Mouse (Mus musculus): ENCODE measurements at regions not wholly inside any gene's neighbourhood (a gene's known extent, or its start where the extent isn't known, plus 50 kb on each side); places are given as distances from the start of the nearest gene placed in this dataset.

DNA sequence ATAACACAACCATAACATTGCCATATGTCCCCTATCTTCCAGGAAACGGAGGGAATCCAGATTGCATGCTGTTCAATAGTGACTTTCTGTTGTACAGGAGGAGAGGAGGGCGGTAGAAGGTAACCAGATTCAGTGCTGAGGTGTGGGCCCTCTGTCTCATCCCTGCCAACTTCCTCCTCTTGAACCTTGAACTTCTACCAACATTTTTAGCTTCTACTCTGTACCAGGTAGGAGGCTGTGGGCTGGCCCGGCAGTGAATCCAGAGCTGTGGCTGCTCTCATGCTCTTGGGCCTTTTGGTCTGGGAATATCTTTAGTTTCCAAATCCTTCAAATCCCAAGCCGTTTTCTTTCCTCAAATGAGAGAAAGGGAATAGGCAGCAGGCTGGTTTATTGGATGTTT lies 450.5 kb downstream of the 1810013L24Rik start:
- no peak overlapping the region for H3K4me3 ChIP-seq (replicated peaks; ENCODE audit: insufficient read depth, low read depth, low read length)
- no peaks in the 10 kb centered on the region; the same call in 1 of the 2 replicates for H3K27me3 ChIP-seq (ENCODE audit: control insufficient read depth, insufficient read depth, low read length)

DNA sequence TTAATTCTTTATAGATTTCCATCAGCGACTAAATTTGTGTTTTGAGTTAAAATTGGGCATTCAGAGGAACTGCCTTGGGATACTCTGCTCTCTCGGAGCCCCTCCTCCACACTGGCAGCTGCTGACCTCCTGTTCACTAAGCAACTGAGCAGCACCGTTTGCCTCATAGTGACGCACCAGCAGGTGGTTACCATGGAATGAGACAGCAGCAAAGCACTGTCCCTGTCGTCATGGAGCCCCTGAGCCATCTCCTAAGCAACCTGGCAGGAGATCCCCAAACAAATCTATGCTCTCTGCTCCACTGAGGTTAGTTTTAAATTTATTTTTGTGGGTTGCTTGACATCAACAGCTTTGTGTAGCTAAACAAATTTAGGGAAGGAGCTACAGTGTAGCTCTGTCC lies 451.0 kb downstream of the 1810013L24Rik start:
- H3K4me1 ChIP-seq (ENCODE audit: control insufficient read depth, insufficient read depth, low read length): no peaks in the 10 kb centered on the region
- 3% methylated on average over 5 of the region's 5 CpGs for WGBS
- H3K27ac ChIP-seq (ENCODE audit: insufficient read depth, low read length): no peak overlapping the region
- H3K27me3 ChIP-seq (ENCODE audit: control insufficient read depth, insufficient read depth, low read length): no peaks in the 10 kb centered on the region; the same call in 1 of the 2 replicates
- DNase-seq: peak; percentile 8
- no peak overlapping the region for H3K4me3 ChIP-seq (replicated peaks; ENCODE audit: insufficient read depth, low read depth, low read length)
- TF ChIP-seq CTCF (IDR thresholded peaks at IDR 0.05; ENCODE audit: borderline replicate concordance, insufficient read depth, low read depth, low read length) (no peak), POLR2A (IDR thresholded peaks at IDR 0.05; ENCODE audit: borderline replicate concordance, insufficient read depth, low read length) (no peak)

More for the DNA sequence above, 450.5 kb downstream of the 1810013L24Rik start:
- Histone ChIP-seq H3K4me1 (ENCODE audit: control insufficient read depth, insufficient read depth, low read length) (no peaks in the 10 kb centered on the region), H3K27ac (ENCODE audit: insufficient read depth, low read length) (no peak overlapping the region)
- no peak for TF ChIP-seq CTCF (IDR thresholded peaks at IDR 0.05; ENCODE audit: borderline replicate concordance, insufficient read depth, low read depth, low read length)
- TF ChIP-seq POLR2A (IDR thresholded peaks at IDR 0.05; ENCODE audit: borderline replicate concordance, insufficient read depth, low read length): no peak
- 31% methylated on average over 4 of the region's 4 CpGs for WGBS
- no peak for DNase-seq

DNA sequence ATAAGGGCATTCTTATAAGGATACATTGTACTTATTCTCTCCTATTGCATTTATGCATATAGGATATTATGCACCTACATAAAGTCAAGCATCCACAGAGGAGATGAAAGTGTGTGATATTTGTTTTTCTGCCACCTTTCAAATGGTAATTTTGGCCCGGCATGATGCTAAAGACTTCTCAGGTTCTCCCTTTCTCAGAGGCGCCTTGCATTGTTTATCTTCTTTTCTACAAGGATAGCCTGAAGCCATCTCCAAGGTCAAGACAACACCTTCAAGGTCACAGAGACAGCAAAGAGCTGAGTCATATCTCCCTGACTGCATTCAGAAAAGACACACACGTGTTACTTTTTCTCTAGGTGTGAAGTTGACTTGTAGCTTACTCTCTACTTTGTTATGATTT lies 454.5 kb downstream of the 1810013L24Rik start:
- Histone ChIP-seq H3K27ac (ENCODE audit: insufficient read depth, low read length) (no peak overlapping the region), H3K4me3 (replicated peaks; ENCODE audit: insufficient read depth, low read depth, low read length) (no peak overlapping the region), H3K27me3 (ENCODE audit: control insufficient read depth, insufficient read depth, low read length) (no peaks in the 10 kb centered on the region; the same call in 1 of the 2 replicates), H3K4me1 (ENCODE audit: control insufficient read depth, insufficient read depth, low read length) (no peaks in the 10 kb centered on the region)
- TF ChIP-seq POLR2A (IDR thresholded peaks at IDR 0.05; ENCODE audit: borderline replicate concordance, insufficient read depth, low read length): no peak
- TF ChIP-seq CTCF (IDR thresholded peaks at IDR 0.05; ENCODE audit: borderline replicate concordance, insufficient read depth, low read depth, low read length): no peak
- 64% methylated on average over 3 of the region's 3 CpGs for WGBS
- DNase-seq: no peak

DNA sequence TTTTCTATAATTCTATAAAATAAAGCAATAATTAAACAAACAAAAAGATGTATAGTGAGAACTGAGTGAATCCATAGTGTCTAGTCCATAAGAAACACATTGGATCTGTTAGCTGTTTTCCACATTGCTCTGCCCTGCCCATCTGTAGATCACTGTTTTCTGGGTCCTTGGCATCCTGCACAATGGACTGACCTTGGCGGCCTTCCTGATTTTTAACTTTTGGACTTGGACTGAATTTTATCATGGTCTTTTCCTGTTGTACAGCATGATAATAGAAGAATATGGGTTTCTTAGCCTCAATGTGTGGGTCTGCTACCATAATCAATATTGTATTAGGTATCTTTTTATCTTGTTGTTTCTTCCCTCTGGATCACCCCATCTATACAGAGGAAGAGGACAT lies 456.0 kb downstream of the 1810013L24Rik start:
- no peak for DNase-seq
- WGBS: 89% methylated on average over 1 of the region's 1 CpGs
- TF ChIP-seq POLR2A (IDR thresholded peaks at IDR 0.05; ENCODE audit: borderline replicate concordance, insufficient read depth, low read length): no peak
- no peak for TF ChIP-seq CTCF (IDR thresholded peaks at IDR 0.05; ENCODE audit: borderline replicate concordance, insufficient read depth, low read depth, low read length)
- Histone ChIP-seq H3K27ac (ENCODE audit: insufficient read depth, low read length) (no peak overlapping the region), H3K4me1 (ENCODE audit: control insufficient read depth, insufficient read depth, low read length) (no peaks in the 10 kb centered on the region), H3K27me3 (ENCODE audit: control insufficient read depth, insufficient read depth, low read length) (no peaks in the 10 kb centered on the region; the same call in 1 of the 2 replicates), H3K4me3 (replicated peaks; ENCODE audit: insufficient read depth, low read depth, low read length) (no peak overlapping the region)

DNA sequence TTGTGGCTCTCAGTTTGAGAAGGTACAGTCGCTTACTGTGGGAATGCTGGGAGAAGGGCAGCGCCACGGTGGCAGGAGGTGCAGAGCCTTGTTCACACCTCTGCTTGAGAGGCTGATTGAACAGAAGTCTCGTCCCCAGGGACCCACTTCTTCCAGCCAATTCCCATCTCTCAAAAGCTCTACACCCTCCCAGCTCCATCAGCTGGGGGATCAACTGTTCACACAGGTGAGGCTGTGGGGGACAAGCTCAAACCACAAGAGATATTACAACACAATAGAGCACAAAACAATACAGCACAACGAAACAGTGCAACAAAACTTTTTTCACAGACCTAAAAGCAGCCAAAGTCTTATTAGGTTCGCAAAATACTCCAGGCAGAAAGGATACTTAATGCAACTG lies 457.7 kb downstream of the 1810013L24Rik start:
- 88% methylated on average over 6 of the region's 6 CpGs for WGBS
- Histone ChIP-seq H3K4me3 (replicated peaks; ENCODE audit: insufficient read depth, low read depth, low read length) (no peak overlapping the region), H3K4me1 (ENCODE audit: control insufficient read depth, insufficient read depth, low read length) (no peaks in the 10 kb centered on the region), H3K27ac (ENCODE audit: insufficient read depth, low read length) (no peak overlapping the region), H3K27me3 (ENCODE audit: control insufficient read depth, insufficient read depth, low read length) (no peaks in the 10 kb centered on the region)
- TF ChIP-seq POLR2A (IDR thresholded peaks at IDR 0.05; ENCODE audit: borderline replicate concordance, insufficient read depth, low read length) (no peak), CTCF (IDR thresholded peaks at IDR 0.05; ENCODE audit: borderline replicate concordance, insufficient read depth, low read depth, low read length) (no peak)
- no peak for DNase-seq

DNA sequence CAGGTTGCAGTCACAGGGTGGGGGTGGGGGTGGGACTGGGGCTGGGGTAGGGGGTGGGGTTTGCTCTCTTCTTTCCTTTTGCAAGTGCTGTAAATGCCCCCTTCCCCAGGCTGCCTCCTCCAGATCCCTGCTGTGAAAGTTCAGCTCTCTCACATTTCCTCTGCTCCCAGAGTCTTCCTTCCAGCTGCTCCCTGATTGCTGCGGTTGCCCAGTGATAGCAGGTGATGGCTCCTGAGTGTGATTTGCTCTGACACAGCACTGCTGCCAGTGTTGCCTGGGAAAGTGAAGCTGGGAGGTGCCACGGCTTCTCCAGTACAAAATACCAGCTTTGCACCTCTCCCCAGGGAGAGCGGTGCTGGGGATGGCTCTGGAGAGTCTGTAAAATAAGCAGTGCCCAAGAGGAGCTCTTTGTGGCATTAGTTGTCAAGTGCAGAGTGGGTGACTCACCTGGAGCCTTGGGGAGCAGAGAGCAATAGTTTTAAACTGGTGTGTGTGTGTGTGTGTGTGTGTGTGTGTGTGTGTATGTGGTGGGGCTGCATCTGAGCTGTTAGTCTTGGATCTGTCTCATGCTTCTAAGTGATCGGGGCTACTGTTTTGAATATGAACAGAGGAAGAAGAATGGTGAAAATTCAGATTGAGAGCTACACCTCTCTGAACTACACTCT lies 461.6 kb downstream of the 1810013L24Rik start:
- TF ChIP-seq CTCF (IDR thresholded peaks at IDR 0.05; ENCODE audit: borderline replicate concordance, insufficient read depth, low read depth, low read length): no peak
- no peak for TF ChIP-seq POLR2A (IDR thresholded peaks at IDR 0.05; ENCODE audit: borderline replicate concordance, insufficient read depth, low read length)
- Histone ChIP-seq H3K27ac (ENCODE audit: insufficient read depth, low read length) (no peak overlapping the region), H3K27me3 (ENCODE audit: control insufficient read depth, insufficient read depth, low read length) (no peaks in the 10 kb centered on the region), H3K4me1 (ENCODE audit: control insufficient read depth, insufficient read depth, low read length) (no peaks in the 10 kb centered on the region), H3K4me3 (replicated peaks; ENCODE audit: insufficient read depth, low read depth, low read length) (no peak overlapping the region)
- no peak for DNase-seq
- WGBS: 18% methylated on average over 4 of the region's 4 CpGs

DNA sequence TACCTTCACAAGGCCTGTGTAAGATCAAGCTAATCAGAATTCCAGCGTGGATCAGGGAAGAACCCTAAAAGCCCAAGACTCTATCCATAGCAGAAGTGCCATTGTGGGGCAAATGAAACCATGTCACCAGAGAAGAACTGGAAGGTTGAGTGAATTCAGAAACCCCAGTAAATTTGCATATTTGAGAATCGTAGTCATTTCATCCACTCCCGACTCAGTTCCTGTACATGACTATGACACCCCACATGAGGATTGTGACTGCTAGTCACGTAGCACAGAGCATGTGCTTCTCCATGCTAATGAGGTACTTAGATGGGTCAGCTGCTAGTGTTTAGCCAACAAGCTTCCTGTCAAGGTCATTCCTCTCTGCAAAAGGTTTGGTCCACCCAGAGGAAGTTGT lies 473.2 kb downstream of the 1810013L24Rik start:
- DNase-seq: no peak
- Histone ChIP-seq H3K27me3 (ENCODE audit: control insufficient read depth, insufficient read depth, low read length) (no peaks in the 10 kb centered on the region), H3K4me3 (replicated peaks; ENCODE audit: insufficient read depth, low read depth, low read length) (no peak overlapping the region), H3K4me1 (ENCODE audit: control insufficient read depth, insufficient read depth, low read length) (no peaks in the 10 kb centered on the region), H3K27ac (ENCODE audit: insufficient read depth, low read length) (no peak overlapping the region)
- WGBS: 85% methylated on average over 4 of the region's 4 CpGs
- no peak for TF ChIP-seq POLR2A (IDR thresholded peaks at IDR 0.05; ENCODE audit: borderline replicate concordance, insufficient read depth, low read length)
- no peak for TF ChIP-seq CTCF (IDR thresholded peaks at IDR 0.05; ENCODE audit: borderline replicate concordance, insufficient read depth, low read depth, low read length)

DNA sequence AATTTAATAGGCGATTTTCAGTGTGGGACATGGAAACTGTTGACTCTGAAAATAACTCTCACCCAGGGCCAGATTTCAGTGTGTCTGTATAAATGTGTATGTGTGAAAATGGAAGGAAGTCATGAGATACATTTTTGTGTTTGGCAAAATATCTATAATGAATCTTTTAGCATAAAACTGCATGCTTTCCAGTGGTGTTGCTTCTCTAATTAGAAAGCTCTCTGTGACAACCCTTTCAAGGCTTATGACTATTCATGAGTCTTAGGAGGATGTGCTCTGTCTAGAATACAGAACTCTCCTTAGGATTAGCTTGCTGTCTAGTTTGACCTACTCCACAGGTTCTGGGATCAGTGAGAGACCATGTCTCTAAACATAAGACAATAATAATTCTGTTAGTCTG lies 474.2 kb downstream of the 1810013L24Rik start:
- Histone ChIP-seq H3K4me1 (ENCODE audit: control insufficient read depth, insufficient read depth, low read length) (no peaks in the 10 kb centered on the region), H3K27ac (ENCODE audit: insufficient read depth, low read length) (no peak overlapping the region), H3K27me3 (ENCODE audit: control insufficient read depth, insufficient read depth, low read length) (no peaks in the 10 kb centered on the region), H3K4me3 (replicated peaks; ENCODE audit: insufficient read depth, low read depth, low read length) (no peak overlapping the region)
- TF ChIP-seq CTCF (IDR thresholded peaks at IDR 0.05; ENCODE audit: borderline replicate concordance, insufficient read depth, low read depth, low read length) (no peak), POLR2A (IDR thresholded peaks at IDR 0.05; ENCODE audit: borderline replicate concordance, insufficient read depth, low read length) (no peak)
- 90% methylated on average over 1 of the region's 1 CpGs for WGBS
- no peak for DNase-seq
